Mouse (Mus musculus): ENCODE results near the gene 2310039H08Rik. TPM values are rescaled to one million over a fixed set of nuclear protein-coding genes. Genes with fewer than 3 reads are reported as not detected.
"Not testable (repeated sequence)": the region's sequence is repeated elsewhere in the genome, so short reads cannot be mapped to it uniquely, and the experiment has no call there.

The 2310039H08Rik gene
- total RNA-seq, 2 experiments from 2014 or later: 26.8 to 33.5 TPM

GRCm38 (mm10) chr17:46751794-46752556 is 20.5 kb upstream of the 2310039H08Rik start, which contains the start of gene Cnpy3:
Gene Cnpy3 (minus strand): TSS chr17:46752214.
- intact Hi-C loops (cut with DNase I): no loop called here
- peak; percentile 91 to 97 for DNase-seq

DNA sequence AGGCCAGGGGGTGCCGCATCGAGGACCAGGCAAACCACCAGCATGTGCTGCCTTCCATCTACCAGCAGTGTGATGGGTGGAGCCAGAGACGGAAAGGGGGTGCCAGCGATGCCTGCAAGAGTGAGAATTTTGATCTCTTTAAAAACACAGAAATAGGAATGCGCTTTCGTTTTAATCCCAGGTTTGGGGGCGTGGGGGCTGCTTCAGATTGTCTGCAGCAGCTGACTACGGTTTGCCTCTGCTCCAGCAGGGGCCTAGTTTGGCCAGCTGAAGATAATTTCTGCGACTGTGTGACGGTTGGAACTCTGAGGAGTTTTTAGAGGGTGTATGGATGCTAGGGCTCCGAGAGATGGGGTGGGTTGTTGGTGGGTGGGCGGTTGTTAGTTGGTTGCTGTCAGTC is 13.7 kb upstream of the 2310039H08Rik start:
- intact Hi-C loops (cut with DNase I): no loop called here
- DNase-seq: no peak

DNA sequence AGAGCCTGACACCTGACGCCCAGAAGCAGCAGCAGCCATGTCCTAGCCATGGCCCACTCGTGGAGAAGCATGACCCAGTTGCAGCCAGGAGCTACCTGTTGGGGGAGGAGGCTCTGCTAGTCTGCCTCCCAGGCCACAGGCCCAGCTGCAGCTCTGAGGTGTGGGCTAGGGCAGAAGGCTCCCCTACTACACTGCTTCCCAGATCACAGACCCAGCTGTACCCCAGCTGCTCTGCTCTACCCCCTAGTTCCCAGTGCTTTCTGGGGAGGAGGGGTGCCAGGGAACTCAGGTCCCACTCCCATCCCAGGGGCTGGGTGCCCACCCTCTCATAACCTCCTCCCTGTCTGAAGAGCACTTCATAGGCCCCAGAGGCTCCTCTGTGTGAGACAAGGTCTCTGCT is 8.9 kb upstream of the 2310039H08Rik start, which contains the start of gene Ptcra:
Gene Ptcra (minus strand): TSS at position 169 of the 400 bp plus-strand sequence.
- DNase-seq: no peak
- intact Hi-C loops (cut with DNase I): no loop called here

GRCm38 (mm10) chr17:46764916-46765315 is 7.5 kb upstream of the 2310039H08Rik start:
- intact Hi-C loops (cut with DNase I); DNase-seq: not testable (repeated sequence)

- no peak for DNase-seq
- intact Hi-C loops (cut with DNase I): no loop called here
Measured at GRCm38 (mm10) chr17:46767868-46768267, 4.6 kb upstream of the 2310039H08Rik start.

DNA sequence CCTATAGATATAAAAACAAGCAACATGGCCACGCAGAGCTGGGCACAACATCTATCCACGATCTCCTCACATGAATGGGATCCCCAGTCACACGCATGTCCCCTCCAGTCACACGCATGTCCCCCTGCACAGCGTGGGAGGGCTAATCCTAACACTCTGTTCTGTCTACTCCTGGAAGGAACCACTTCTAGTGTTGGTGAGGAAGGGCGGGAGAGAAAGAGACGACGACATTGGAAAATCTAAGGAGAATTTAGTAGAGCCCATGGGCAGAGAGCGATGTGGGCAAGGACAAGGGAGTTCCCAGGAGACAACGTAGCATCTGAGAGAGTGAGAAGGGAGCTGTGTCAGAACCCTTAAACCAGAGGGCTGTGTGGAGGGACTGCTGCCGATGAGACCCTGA is 1.9 kb upstream of the 2310039H08Rik start:
- intact Hi-C loops (cut with DNase I): no loop called here
- DNase-seq: no peak

GRCm38 (mm10) chr17:46771025-46771424 is 1.4 kb upstream of the 2310039H08Rik start:
- intact Hi-C loops (cut with DNase I): no loop called here
- DNase-seq: no peak

DNA sequence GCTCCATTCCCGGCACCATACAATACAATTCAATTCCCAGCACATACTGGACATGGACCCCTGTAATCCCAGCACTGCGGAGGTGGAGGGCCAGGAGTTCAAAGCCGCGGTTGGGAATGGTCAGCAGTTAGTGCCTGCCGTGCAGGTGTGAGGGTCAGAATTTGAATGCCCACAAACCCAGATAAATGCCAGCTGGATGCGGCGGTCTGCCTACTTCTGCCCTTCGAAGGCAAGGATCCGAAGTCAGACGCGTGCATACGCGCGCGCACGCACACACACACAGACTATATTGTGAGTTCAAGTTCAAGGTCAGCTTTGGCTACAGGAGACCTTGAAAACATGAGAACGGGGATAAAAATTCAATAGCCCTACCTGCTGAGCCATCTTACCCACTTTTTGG is 819 bp upstream of the 2310039H08Rik start:
- intact Hi-C loops (cut with DNase I): no loop called here
- DNase-seq: no peak

DNA sequence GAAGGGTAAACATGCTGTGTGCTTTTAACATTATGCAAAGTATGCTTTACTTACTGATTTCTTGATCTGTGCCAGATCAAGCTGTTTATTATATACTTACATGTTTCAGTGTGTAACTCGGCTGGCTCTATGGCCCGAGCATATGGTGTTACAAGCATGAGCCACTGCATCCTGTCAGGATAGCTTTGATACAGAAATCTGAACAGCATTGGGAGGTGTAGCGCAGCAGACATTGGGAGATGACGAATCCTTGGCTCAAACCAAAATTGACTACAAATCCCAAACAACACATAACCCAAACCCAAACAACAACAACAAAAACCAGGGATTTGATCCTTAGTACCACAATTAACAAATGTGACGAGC is 414 bp upstream of the 2310039H08Rik start:
- intact Hi-C loops (cut with DNase I): no loop called here
- no peak for DNase-seq

GRCm38 (mm10) chr17:46773278-46774130 is 1.1 kb downstream of the 2310039H08Rik start:
- DNase-seq: no peak
- intact Hi-C loops (cut with DNase I): no loop called here

GRCm38 (mm10) chr17:46774131-46774472 is 1.7 kb downstream of the 2310039H08Rik start:
- DNase-seq: no peak
- intact Hi-C loops (cut with DNase I): no loop called here

GRCm38 (mm10) chr17:46775070-46775469 is 2.6 kb downstream of the 2310039H08Rik start:
- intact Hi-C loops (cut with DNase I): no loop called here

DNA sequence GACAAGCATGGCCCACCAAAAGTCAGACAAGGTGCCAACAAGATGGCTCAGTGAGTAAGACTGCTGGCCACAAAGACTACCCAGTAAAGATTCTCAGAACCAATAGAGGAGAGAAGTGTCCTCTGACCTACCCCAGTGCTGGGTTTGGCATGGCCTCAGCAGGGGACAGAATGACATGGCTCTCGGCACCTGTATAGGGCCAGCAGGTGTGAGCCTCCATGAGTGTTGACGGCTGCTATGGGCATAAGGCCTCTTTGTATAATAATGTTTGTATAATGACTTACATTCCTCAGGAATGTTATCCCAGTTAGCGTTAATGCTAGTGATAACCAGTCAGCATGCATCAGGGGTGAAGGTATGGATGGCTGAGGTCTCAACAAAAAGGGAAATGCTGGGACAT is 3.7 kb downstream of the 2310039H08Rik start:
- DNase-seq: no peak
- intact Hi-C loops (cut with DNase I): no loop called here

More at GRCm38 (mm10) chr17:46775070-46775469, 2.6 kb downstream of the 2310039H08Rik start:
- no peak for DNase-seq

- no peak for DNase-seq
Measured at GRCm38 (mm10) chr17:46781876-46782275, 9.4 kb downstream of the 2310039H08Rik start.

GRCm38 (mm10) chr17:46782341-46783221 is 10.1 kb downstream of the 2310039H08Rik start, which contains the start of gene Rpl7l1:
Gene Rpl7l1 (minus strand): TSS chr17:46782672.
- peak; percentile 86 to 90 for DNase-seq
- intact Hi-C loops (cut with DNase I): loop anchor here (5.0 kb wide), 1 partner anchor 105 kb away; no protein-coding TSS in a partner anchor

More at GRCm38 (mm10) chr17:46781876-46782275, 9.4 kb downstream of the 2310039H08Rik start:
- intact Hi-C loops (cut with DNase I): loop anchor here (5.0 kb wide), 1 partner anchor 105 kb away; no protein-coding TSS in a partner anchor

GRCm38 (mm10) chr17:46783222-46783565 is 10.8 kb downstream of the 2310039H08Rik start:
- intact Hi-C loops (cut with DNase I): loop anchor here (5.0 kb wide), 1 partner anchor 104 kb away; no protein-coding TSS in a partner anchor
- no peak for DNase-seq

DNA sequence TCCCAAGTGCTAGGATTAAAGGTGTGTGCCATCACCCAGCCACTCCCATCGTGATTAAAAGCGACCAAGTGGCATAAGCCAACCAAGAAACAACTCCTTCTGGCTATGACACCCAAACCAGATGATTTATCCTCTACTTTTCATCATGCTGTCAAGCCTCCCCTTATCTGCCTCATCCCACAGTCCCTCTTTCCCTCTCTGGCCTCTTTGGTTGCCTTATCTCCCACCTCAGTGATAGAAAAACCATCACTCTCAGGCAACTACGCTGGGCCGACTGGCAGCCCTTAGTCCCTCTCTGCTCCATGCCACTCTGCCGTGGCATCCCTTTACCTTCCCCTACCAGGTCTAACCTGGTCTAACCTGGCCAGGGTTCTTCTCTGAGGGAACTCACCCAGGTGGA is 14.5 kb downstream of the 2310039H08Rik start:
- no peak for DNase-seq
- intact Hi-C loops (cut with DNase I): no loop called here

DNA sequence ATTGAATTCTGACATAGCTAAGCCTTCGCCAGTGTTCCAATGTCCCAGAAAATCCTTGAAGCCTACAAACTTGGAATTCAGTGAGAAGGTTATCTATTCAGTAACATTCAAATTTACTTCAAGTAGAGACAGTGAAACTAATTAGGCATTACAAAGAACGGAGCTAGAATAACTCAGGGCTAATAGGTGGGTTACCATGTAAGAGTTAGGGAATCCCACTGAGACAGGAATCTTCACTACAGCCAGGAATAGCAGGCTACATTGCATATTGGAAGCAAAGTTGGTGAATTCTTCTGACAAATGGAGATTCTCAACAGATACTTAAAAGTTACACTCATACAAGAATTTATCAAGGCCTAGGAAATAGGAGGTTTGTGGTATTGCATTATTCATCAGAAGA is 15.5 kb downstream of the 2310039H08Rik start:
- intact Hi-C loops (cut with DNase I): not testable (repeated sequence)

DNA sequence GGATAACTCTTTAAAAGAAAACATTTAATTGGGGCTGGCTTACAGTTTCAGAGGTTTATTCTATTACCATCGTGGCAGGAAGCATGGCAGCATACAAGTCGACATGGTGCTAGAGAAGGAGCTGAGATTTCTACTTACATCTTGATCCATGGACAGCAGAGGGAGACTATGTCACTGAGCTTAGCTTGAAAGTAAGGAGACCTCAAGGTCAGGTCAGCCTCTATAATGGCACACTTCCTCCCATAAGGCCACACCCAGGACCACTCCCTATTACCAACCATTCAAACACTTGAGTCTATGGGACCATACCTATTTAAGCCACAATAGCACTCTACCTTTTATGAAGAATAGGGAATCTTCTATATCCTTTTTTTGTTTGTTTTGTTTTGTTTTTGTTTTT is 20.5 kb downstream of the 2310039H08Rik start:
- intact Hi-C loops (cut with DNase I): no loop called here
- no peak for DNase-seq

More for the DNA sequence above, 15.5 kb downstream of the 2310039H08Rik start:
- DNase-seq: not testable (repeated sequence)

- DNase-seq: no peak
- intact Hi-C loops (cut with DNase I): no loop called here
Measured at GRCm38 (mm10) chr17:46796743-46797142, 24.3 kb downstream of the 2310039H08Rik start.
